Mouse (Mus musculus): ENCODE data around the gene Slc26a9.

The Slc26a9 gene

GRCm38 (mm10) chr1:131737269-131737668 lies 6.6 kb upstream of the Slc26a9 start:
- DNase-seq = peak; percentile 75 to 86

- DNase-seq = no peak
Measured at GRCm38 (mm10) chr1:131738760-131739159, 5.1 kb upstream of the Slc26a9 start.

DNA sequence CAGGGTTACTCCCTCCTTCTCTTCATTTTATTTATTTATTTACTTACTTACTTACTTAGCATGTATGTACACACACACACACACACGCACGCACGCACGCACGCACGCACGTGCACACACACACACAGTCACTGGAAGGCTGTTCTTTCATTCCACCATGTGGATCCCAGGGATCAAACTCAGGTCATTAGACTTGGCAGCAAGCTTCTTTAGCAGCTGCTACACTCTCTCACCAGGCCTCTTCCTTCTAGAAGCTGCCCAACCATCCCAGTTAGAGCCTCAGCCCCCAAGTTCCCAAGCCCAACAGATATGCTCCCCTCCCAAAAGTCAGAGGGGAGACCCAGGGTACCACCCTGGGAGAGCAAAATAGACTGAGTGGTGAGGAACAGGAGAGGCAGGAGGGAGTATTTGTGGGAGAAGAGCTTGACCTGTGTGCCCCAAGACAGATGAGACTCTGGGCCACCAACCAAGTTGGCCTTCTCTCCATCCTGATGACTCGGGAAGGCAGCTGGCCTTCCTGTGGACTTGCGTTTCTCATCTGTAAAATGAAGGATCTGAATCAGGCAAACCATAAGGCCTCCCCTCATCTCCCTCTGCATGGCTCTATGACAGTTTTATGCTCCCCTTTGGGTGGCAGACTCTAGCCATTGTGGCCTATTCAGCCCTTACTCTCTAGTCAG lies 4.2 kb upstream of the Slc26a9 start:
- no peak for DNase-seq

DNA sequence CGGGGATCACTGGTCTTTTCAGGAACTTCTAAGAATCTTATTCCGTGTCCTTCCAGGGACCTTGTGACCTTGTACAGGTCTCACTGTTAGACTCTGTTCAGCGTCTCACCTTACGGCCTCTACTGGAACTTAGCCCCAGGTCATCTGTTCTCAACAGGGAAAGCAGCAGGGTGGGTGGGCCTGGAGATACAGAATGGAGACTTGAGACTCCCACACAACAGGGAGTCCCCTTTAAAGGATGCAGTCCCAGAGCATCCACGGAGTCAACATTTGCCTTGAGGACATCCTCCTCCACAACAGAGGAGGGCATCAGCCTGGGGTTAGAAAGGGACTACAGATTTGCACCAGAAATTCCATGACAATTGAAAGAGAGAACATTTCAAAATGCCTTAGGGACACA lies 1.6 kb downstream of the Slc26a9 start:
- no peak for DNase-seq

DNA sequence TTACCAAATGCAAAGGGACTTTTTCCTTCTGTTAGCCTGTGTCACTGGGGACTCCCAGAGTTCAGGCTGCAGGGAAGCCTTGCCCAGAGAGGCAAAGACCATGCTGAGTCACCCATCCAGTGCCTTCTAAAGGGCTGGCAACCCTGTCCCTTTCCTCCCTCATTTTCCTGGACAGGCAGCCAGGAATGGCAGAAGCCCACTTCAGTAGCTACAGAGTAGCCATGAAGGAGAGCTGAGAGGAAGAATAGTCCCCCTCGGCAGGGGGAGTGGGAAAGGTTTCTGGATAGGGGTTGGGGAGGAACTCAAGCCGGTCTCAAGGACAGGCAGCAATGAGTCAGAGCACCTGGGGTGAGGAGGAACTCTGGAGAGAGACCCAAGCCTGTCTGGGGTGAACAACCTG lies 3.9 kb downstream of the Slc26a9 start:
- DNase-seq = no peak

- no peak for DNase-seq
Measured at GRCm38 (mm10) chr1:131748636-131749035, 4.8 kb downstream of the Slc26a9 start.

DNA sequence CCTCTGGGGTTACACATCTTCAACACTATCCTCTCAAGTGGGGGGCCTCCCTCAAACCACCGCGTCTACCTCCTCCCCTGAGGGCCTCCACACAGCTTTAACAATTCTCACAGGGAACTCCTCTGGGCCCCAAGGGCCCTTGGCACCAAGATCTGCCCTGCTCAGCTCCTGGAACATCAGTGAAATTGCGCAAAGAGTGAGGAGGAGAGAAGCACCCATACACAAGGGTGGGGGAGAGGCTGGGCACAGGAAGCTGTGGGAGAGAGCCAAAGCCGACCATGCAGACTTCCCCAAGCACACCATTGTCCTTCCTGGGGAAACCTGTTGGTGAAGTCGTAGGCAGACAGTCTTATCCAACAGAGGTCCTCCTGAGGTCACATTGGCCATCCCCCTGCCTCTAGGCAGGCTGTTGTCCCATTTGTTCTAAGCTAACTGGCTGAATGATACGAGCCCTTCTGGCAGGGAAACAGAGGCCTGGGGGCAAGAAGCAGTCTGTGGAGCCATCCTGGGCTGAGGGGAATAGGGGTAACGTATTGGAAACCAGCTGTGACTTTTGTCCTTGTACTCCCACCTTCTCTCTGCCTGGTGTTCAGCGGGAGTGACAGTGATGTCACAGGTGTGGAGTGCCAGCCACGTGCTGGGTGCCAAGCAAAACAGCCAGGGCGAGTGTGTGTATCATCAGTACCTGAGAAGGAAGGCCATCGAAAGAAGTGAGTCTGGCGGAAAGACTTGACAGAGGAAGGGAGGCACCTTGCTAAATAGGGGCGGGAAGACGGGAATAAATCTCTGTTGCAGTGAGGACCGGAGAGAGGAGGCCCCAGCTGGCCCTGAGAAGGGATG lies 6.1 kb downstream of the Slc26a9 start:
- peak; percentile 55 to 74 for DNase-seq

GRCm38 (mm10) chr1:131751181-131751890 lies 7.5 kb downstream of the Slc26a9 start:
- DNase-seq = peak in 1 of 2 experiments; percentile 65

- peak in 1 of 2 experiments; percentile 37 for DNase-seq
Measured at GRCm38 (mm10) chr1:131751891-131752311, 8.1 kb downstream of the Slc26a9 start.

- DNase-seq = no peak
Measured at GRCm38 (mm10) chr1:131754212-131754829, 10.5 kb downstream of the Slc26a9 start.

DNA sequence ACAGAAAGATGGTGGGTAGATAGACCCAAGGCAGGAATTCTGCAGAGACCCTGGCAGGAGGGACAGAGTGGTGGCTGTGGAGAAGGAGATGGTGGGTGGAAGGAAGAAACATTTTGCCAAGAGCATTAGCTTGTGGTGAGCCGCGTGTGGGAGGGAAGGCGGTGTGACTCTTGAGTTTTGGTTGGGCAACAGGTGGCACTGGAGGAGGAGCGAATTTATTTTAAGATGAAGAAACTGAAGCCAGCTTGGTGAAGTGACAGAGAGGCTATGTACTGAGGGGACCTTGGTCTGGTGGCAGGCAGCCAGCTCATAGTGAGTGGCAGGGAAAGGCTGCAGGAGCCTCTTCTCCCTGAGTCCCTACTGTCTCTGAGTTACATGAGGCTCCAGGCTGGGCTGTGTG lies 11.1 kb downstream of the Slc26a9 start:
- DNase-seq = peak; percentile 59 to 64

- peak in 1 of 2 experiments; percentile 13 for DNase-seq
Measured at GRCm38 (mm10) chr1:131757211-131757610, 13.4 kb downstream of the Slc26a9 start.

DNA sequence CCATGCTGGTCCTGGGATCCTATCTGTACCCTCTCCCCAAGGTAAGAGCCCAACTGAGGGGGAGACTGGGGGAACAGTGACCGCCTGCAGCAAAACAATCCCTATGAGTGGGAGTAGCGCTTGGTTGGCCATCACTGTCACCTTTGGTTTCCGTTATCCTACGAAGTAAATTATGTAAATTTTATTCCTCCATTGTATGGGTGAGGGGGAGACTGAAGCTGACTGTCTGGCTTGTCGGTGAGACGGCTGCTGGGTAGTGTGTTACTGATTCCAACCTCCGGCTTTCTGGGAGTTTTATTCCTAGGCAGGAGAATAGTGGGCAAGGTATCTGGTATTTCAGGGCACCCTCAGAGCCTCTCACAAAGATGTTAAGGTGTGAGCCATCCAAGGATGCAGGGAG lies 15.0 kb downstream of the Slc26a9 start:
- no peak for DNase-seq

GRCm38 (mm10) chr1:131759667-131760427 lies 16.0 kb downstream of the Slc26a9 start:
- peak in 1 of 2 experiments; percentile 34 for DNase-seq

- DNase-seq = no peak
Measured at GRCm38 (mm10) chr1:131760428-131760820, 16.6 kb downstream of the Slc26a9 start.

GRCm38 (mm10) chr1:131761079-131761831 lies 17.4 kb downstream of the Slc26a9 start:
- DNase-seq = peak; percentile 51 to 59

- peak in 1 of 2 experiments; percentile 12 for DNase-seq
Measured at GRCm38 (mm10) chr1:131763683-131764082, 19.9 kb downstream of the Slc26a9 start.

DNA sequence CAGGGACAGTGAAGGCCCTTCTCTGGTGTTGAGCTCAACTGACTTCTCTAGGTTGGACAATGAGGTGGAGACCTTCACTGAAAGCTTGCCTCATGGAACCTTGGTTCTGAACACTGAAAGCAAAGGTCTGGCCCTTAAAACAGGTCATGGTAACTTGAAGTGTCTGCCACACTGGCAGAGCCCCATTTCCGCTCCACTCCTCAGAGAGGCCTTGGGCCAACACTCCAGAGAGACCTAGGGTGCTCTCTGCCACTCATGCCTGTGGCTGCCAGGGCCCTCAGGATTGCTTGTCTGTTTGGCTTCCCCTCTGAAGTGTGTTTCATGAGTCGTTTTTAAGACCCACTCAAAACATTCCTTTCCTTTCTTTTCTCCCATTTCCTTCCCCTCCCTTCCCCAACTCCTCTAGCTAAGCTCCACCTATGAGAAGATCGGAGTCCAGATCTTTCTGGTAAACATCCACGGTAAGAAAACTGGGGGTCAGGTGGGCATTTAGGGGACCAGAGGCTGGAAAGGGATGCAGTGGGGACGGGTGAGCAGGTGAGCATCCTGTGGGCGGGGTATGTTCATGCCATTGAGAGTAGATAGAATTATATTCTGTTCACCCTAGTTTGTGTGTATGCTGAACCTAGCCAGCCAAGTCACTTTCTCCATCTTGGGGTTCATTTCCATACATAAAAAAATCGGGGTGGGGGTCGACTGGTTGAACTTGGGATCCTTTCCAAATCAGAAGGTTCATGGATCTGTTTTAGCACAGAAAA lies 20.9 kb downstream of the Slc26a9 start:
- DNase-seq = peak; percentile 73 to 91

DNA sequence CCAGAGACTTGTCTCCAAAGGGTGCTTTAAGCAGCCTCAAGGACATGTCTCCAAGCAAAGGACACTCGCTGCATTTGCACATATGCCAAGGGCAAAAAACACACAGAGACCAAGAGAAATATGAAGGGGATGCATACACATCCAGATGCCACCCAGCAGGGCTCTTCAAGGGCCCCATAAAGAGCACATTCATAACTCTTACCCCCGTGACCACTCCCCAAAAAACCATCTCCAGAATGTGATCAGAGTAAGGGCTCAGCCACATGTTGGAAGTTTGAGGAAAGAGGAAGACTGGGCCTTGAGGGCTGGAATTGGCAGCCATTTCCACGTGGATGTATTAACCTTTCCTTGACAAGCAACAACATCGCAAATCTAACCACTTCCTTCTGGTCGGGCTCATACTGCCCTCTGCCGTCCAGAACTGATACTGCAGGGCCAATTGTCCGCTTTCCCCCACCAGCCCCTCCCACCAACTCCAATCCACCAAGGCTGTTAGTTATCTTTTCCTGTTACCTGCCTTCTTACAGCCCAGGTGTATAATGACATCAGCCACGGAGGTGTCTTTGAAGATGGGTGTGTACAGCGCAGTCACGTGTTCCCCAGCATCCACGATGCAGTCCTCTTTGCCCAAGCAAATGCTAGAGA lies 21.7 kb downstream of the Slc26a9 start:
- peak; percentile 82 to 89 for DNase-seq

DNA sequence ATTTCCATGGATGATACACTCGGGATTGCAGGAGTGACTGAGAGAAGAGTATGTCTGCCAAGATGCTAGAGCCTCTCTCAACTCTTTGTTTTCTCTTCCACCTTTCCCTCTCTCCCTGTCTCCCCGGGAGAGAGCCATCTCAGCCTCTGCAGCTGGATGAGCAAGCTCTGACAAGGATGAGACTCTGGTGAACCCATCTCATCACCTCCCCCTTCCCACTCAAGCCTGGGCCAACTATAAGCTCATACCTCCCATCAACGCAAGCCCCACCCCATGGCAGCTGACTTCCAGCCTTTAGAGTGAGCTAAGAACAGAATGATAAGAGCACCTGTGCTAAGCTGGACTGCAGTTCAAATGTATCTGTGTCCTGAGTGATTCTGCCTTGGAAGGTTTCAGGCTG lies 25.5 kb downstream of the Slc26a9 start:
- DNase-seq = no peak

All from lung, postnatal 4 days (tissue).